Mouse (Mus musculus) myocyte (in vitro differentiated cells): ENCODE measurements at regions not wholly inside any gene's neighbourhood (a gene's known extent, or its start where the extent isn't known, plus 50 kb on each side); places are given as distances from the start of the nearest gene placed in this dataset.
"Not testable (repeated sequence)": the region's sequence is repeated elsewhere in the genome, so short reads cannot be mapped to it uniquely, and the experiment has no call there.

Experiments
- H3K27me3 ChIP-seq: one replicate; pipeline ENCODE4 v1.6.1; 2011; ENCODE audit not compliant: control insufficient read depth, insufficient read depth, insufficient read length
- H3K36me3 ChIP-seq: one replicate; pipeline ENCODE4 v1.6.1; 2011; ENCODE audit not compliant: control insufficient read depth, insufficient read depth
- H3K4me2 ChIP-seq: one replicate; pipeline ENCODE4 v1.6.1; 2011; ENCODE audit warnings: low read depth, control low read depth
- H3K4me3 ChIP-seq: one replicate; pipeline ENCODE4 v1.5.1; 2011; ENCODE audit warnings: mild to moderate bottlenecking, control low read depth, moderate library complexity
- H3K79me2 ChIP-seq: one replicate; pipeline ENCODE4 v1.6.1; 2011; ENCODE audit not compliant: control insufficient read depth, insufficient read depth
- H3ac ChIP-seq: one replicate; pipeline ENCODE4 v1.6.1; 2011; ENCODE audit not compliant: control insufficient read depth, insufficient read length
- CEBPB ChIP-seq: IDR thresholded peaks from 2 replicates; pipeline ENCODE4 v1.6.1; 2011; ENCODE audit warnings: mild to moderate bottlenecking, moderate library complexity; ENCODE audit not compliant: poor library complexity, insufficient read depth, severe bottlenecking
- E2F4 ChIP-seq: IDR thresholded peaks from one replicate; pipeline ENCODE4 v1.6.1; 2011; ENCODE audit warnings: mild to moderate bottlenecking, control low read depth, moderate library complexity; ENCODE audit not compliant: insufficient read depth
- MAX ChIP-seq: IDR thresholded peaks from one replicate; pipeline ENCODE4 v1.6.1; 2011; ENCODE audit warnings: low read depth, mild to moderate bottlenecking, control low read depth
- MYOD1 ChIP-seq, 3 experiments: IDR thresholded peaks; one replicate each; pipeline ENCODE4 v1.6.1; 2011; ENCODE audit warnings: control low read depth in 2 of 3, low read depth in 2 of 3, mild to moderate bottlenecking in 2 of 3, moderate library complexity in 1 of 3; ENCODE audit not compliant: insufficient read length in 2 of 3, control insufficient read depth in 1 of 3
- MYOG ChIP-seq, 3 experiments: IDR thresholded peaks; one replicate each; pipeline ENCODE4 v1.6.1; 2011; ENCODE audit warnings: control low read depth in 2 of 3, low read depth in 2 of 3, mild to moderate bottlenecking in 2 of 3; ENCODE audit not compliant: insufficient read length in 2 of 3, control insufficient read depth in 1 of 3, insufficient read depth in 1 of 3
- POLR2A ChIP-seq: IDR thresholded peaks from one replicate; pipeline ENCODE4 v1.6.1; 2011; ENCODE audit warnings: low read depth, mild to moderate bottlenecking, control low read depth, moderate library complexity; ENCODE audit not compliant: insufficient read length
- POLR2AphosphoS2 ChIP-seq: IDR thresholded peaks from one replicate; pipeline ENCODE4 v1.6.1; 2011; ENCODE audit warnings: low read depth, control low read depth; ENCODE audit not compliant: insufficient read length
- REST ChIP-seq: IDR thresholded peaks from one replicate; pipeline ENCODE4 v1.6.1; 2011; ENCODE audit warnings: mild to moderate bottlenecking, control low read depth, moderate library complexity; ENCODE audit not compliant: insufficient read depth, insufficient read length
- SRF ChIP-seq: IDR thresholded peaks from one replicate; pipeline ENCODE4 v1.6.1; 2011; ENCODE audit warnings: low read depth; ENCODE audit not compliant: control insufficient read depth, insufficient read length
- TCF12 ChIP-seq: IDR thresholded peaks from one replicate; pipeline ENCODE4 v1.6.1; 2011; ENCODE audit warnings: mild to moderate bottlenecking, control low read depth; ENCODE audit not compliant: poor library complexity, insufficient read depth, severe bottlenecking
- TCF3 ChIP-seq: IDR thresholded peaks from one replicate; pipeline ENCODE4 v1.6.1; 2011; ENCODE audit warnings: low read depth, control low read depth; ENCODE audit not compliant: insufficient read length
- USF1 ChIP-seq: IDR thresholded peaks from one replicate; pipeline ENCODE4 v1.6.1; 2011; ENCODE audit warnings: low read depth, mild to moderate bottlenecking, control low read depth, moderate library complexity

- Histone ChIP-seq H3K79me2 (no peaks in the 10 kb centered on the region), H3K4me3 (no peak overlapping the region), H3K36me3 (no peaks in the 10 kb centered on the region), H3K27me3 (no peaks in the 10 kb centered on the region), H3ac (no peak overlapping the region), H3K4me2 (no peak overlapping the region)
- no peak for TF ChIP-seq MYOD1 (IDR thresholded peaks at IDR 0.05; ENCODE audit: control insufficient read depth in 1 of 3, insufficient read length in 2 of 3, low read depth in 2 of 3)
- TF ChIP-seq REST, result no peak
- no peak for TF ChIP-seq MYOG (IDR thresholded peaks at IDR 0.05; ENCODE audit: control insufficient read depth in 1 of 3, insufficient read depth in 1 of 3, insufficient read length in 2 of 3, low read depth in 2 of 3)
- TF ChIP-seq POLR2AphosphoS2, result no peak
- TF ChIP-seq POLR2A, result no peak
- TF ChIP-seq E2F4, result no peak
- no peak for TF ChIP-seq USF1
- no peak for TF ChIP-seq TCF3
- TF ChIP-seq TCF12, result no peak
- no peak for TF ChIP-seq SRF
- no peak for TF ChIP-seq MAX
- TF ChIP-seq CEBPB, result no peak
These were observed 216.0 kb downstream of the Serpinb8 start for GRCm38 (mm10) chr1:107805823-107806222.

- not testable (repeated sequence) for H3K79me2 ChIP-seq, H3K4me2 ChIP-seq, H3K4me3 ChIP-seq, H3K27me3 ChIP-seq, H3ac ChIP-seq, H3K36me3 ChIP-seq
These were observed 217.6 kb downstream of the Serpinb8 start for GRCm38 (mm10) chr1:107807367-107807766.

GRCm38 (mm10) chr1:107811136-107811535 lies 221.3 kb downstream of the Serpinb8 start:
- TF ChIP-seq MYOG (IDR thresholded peaks at IDR 0.05; ENCODE audit: control insufficient read depth in 1 of 3, insufficient read depth in 1 of 3, insufficient read length in 2 of 3, low read depth in 2 of 3), result peak in 1 of 3 experiments; percentile 41
- no peak for TF ChIP-seq POLR2AphosphoS2
- no peak for TF ChIP-seq REST
- TF ChIP-seq POLR2A, result no peak
- TF ChIP-seq TCF12, result no peak
- no peak for TF ChIP-seq E2F4
- Histone ChIP-seq H3K79me2 (no peaks in the 10 kb centered on the region), H3K4me2 (no peak overlapping the region), H3K27me3 (no peaks in the 10 kb centered on the region), H3ac (no peak overlapping the region), H3K36me3 (no peaks in the 10 kb centered on the region), H3K4me3 (no peak overlapping the region)

GRCm38 (mm10) chr1:107811859-107812258 lies 222.1 kb downstream of the Serpinb8 start:
- Histone ChIP-seq H3ac (no peak overlapping the region), H3K36me3 (no peaks in the 10 kb centered on the region), H3K27me3 (no peaks in the 10 kb centered on the region), H3K79me2 (no peaks in the 10 kb centered on the region), H3K4me2 (no peak overlapping the region), H3K4me3 (no peak overlapping the region)
- TF ChIP-seq POLR2AphosphoS2 (no peak), CEBPB (no peak), USF1 (no peak), E2F4 (no peak), MYOD1 (IDR thresholded peaks at IDR 0.05; ENCODE audit: control insufficient read depth in 1 of 3, insufficient read length in 2 of 3, low read depth in 2 of 3) (no peak), MAX (no peak), SRF (no peak)

GRCm38 (mm10) chr1:107837877-107838276 lies 248.1 kb downstream of the Serpinb8 start:
- TF ChIP-seq REST, result no peak
- H3K36me3 ChIP-seq, result no peaks in the 10 kb centered on the region
- no peak overlapping the region for H3K4me3 ChIP-seq
- no peaks in the 10 kb centered on the region for H3K27me3 ChIP-seq
- no peaks in the 10 kb centered on the region for H3K79me2 ChIP-seq
- H3K4me2 ChIP-seq, result no peak overlapping the region
- no peak overlapping the region for H3ac ChIP-seq

GRCm38 (mm10) chr1:107852386-107852785 lies 262.6 kb downstream of the Serpinb8 start:
- no peaks in the 10 kb centered on the region for H3K36me3 ChIP-seq
- TF ChIP-seq TCF12 (no peak), MYOG (IDR thresholded peaks at IDR 0.05; ENCODE audit: control insufficient read depth in 1 of 3, insufficient read depth in 1 of 3, insufficient read length in 2 of 3, low read depth in 2 of 3) (no peak), SRF (no peak), POLR2AphosphoS2 (no peak), POLR2A (no peak), CEBPB (no peak), USF1 (no peak), REST (no peak), MYOD1 (IDR thresholded peaks at IDR 0.05; ENCODE audit: control insufficient read depth in 1 of 3, insufficient read length in 2 of 3, low read depth in 2 of 3) (no peak), E2F4 (no peak), MAX (no peak), TCF3 (no peak)
- no peak overlapping the region for H3ac ChIP-seq
- H3K79me2 ChIP-seq, result no peaks in the 10 kb centered on the region
- H3K27me3 ChIP-seq, result no peaks in the 10 kb centered on the region
- no peak overlapping the region for H3K4me3 ChIP-seq
- no peak overlapping the region for H3K4me2 ChIP-seq
